Mouse (Mus musculus) lung, embryonic 16.5 days (tissue): ENCODE results near the gene Pdxp. TPM values are rescaled to one million over a fixed set of nuclear protein-coding genes. Genes with fewer than 3 reads are reported as not detected.

Source experiments
- ATAC-seq: fragments of 200-750 bp; cut with Nextera tagmentation; 2 replicates; pipeline ENCODE4 v1.8.0; 2017; ENCODE audit warnings: low read depth, mild to moderate bottlenecking, moderate library complexity
- H3K27ac ChIP-seq: fragments of 300-500 bp; sonication (generic); 2 replicates; pipeline ENCODE4 v1.5.1; 2014; ENCODE audit warnings: mild to moderate bottlenecking, control low read depth, low read length
- H3K27me3 ChIP-seq: fragments of 300-500 bp; sonication (generic); 2 replicates; pipeline ENCODE4 v1.6.1; 2014; ENCODE audit warnings: low read depth, low read length, mixed read lengths; ENCODE audit not compliant: control insufficient read depth, insufficient read depth
- H3K36me3 ChIP-seq: fragments of 300-500 bp; sonication (generic); 2 replicates; pipeline ENCODE4 v1.6.1; 2014; ENCODE audit warnings: low read length; ENCODE audit not compliant: control insufficient read depth, insufficient read depth
- H3K4me1 ChIP-seq: fragments of 300-500 bp; sonication (generic); replicated peaks from 2 replicates; pipeline ENCODE4 v1.6.1; 2014; ENCODE audit warnings: low read length, mixed read lengths; ENCODE audit not compliant: control insufficient read depth, insufficient read depth
- H3K4me2 ChIP-seq: fragments of 300-500 bp; sonication (generic); 2 replicates; pipeline ENCODE4 v1.6.1; 2014; ENCODE audit warnings: low read depth, low read length, control low read depth
- H3K4me3 ChIP-seq: fragments of 300-500 bp; sonication (generic); 2 replicates; pipeline ENCODE4 v1.5.1; 2014; ENCODE audit warnings: mild to moderate bottlenecking, low read length, control low read depth
- H3K9ac ChIP-seq: fragments of 300-500 bp; sonication (generic); 2 replicates; pipeline ENCODE4 v1.6.1; 2014; ENCODE audit warnings: low read length, control low read depth
- H3K9me3 ChIP-seq: fragments of 300-500 bp; sonication (generic); 2 replicates; pipeline ENCODE4 v1.6.1; 2016; ENCODE audit warnings: low read length; ENCODE audit not compliant: control insufficient read depth
- WGBS: fragments of 180-500 bp; shearing (Covaris S2); extraction: QIAGEN DNeasy Blood & Tissue Kit; methylation state at CpG from one replicate; pipeline ENCODE4 v1.1.7; 2014; 5-methylcytosine and 5-hydroxymethylcytosine counted together
- polyA plus RNA-seq: library from polyadenylated mRNA; unstranded; fragments of >200 nt; fragmentation: Nextera tagmentation; extraction: Ambion mirVana; gene quantifications from 2 replicates; pipeline ENCODE4 v1.2.1, GENCODE M21; 2015

The Pdxp gene
- polyA plus RNA-seq, 1 experiment from 2014 or later, result 8.0 TPM

GRCm38 (mm10) chr15:78896149-78896548, 17.6 kb upstream of the Pdxp start:
- H3K36me3 ChIP-seq, result peaks cover 5% of the 10 kb centered on the region; the same call in 1 of the 2 replicates
- H3K27me3 ChIP-seq, result no peaks in the 10 kb centered on the region
- no peak overlapping the region for H3K4me2 ChIP-seq
- H3K9ac ChIP-seq, result no peak overlapping the region
- no peak for ATAC-seq
- WGBS, result 69% methylated on average over 3 of the region's 3 CpGs
- H3K9me3 ChIP-seq, result no peaks in the 10 kb centered on the region
- peaks cover 22% of the 10 kb centered on the region for H3K4me1 ChIP-seq
- H3K27ac ChIP-seq, result no peak overlapping the region
- H3K4me3 ChIP-seq, result no peak overlapping the region

GRCm38 (mm10) chr15:78897488-78897887, 16.2 kb upstream of the Pdxp start:
- 82% methylated on average over 4 of the region's 4 CpGs for WGBS
- Histone ChIP-seq H3K9me3 (no peaks in the 10 kb centered on the region), H3K4me3 (no peak overlapping the region), H3K27me3 (no peaks in the 10 kb centered on the region), H3K27ac (no peak overlapping the region), H3K9ac (no peak overlapping the region), H3K4me1 (peaks cover 29% of the 10 kb centered on the region), H3K36me3 (peaks cover 2% of the 10 kb centered on the region; the same call in 1 of the 2 replicates), H3K4me2 (no peak overlapping the region)
- no peak for ATAC-seq

- Histone ChIP-seq H3K27ac (peak overlapping the region; percentile 19; the same call in 1 of the 2 replicates), H3K4me3 (no peak overlapping the region; the same call in 1 of the 2 replicates), H3K9ac (peak overlapping the region; percentile 81), H3K27me3 (no peaks in the 10 kb centered on the region), H3K4me2 (peak overlapping the region; percentile 77), H3K4me1 (peaks cover 31% of the 10 kb centered on the region), H3K9me3 (no peaks in the 10 kb centered on the region), H3K36me3 (peaks cover under 1% of the 10 kb centered on the region; the same call in 1 of the 2 replicates)
- WGBS, result 52% methylated on average over 6 of the region's 6 CpGs
- ATAC-seq, result no peak
Measured at GRCm38 (mm10) chr15:78898507-78899001, 15.2 kb upstream of the Pdxp start.

- no peaks in the 10 kb centered on the region for H3K27me3 ChIP-seq
- peak within 1 kb of the TSS; percentile 81 for H3K9ac ChIP-seq
- H3K4me1 ChIP-seq, result peaks cover 27% of the 10 kb centered on the region
- peak within 1 kb of the TSS; percentile 71 for H3K4me3 ChIP-seq
- peak within 1 kb of the TSS; percentile 77 for H3K4me2 ChIP-seq
- H3K9me3 ChIP-seq, result no peaks in the 10 kb centered on the region
- peak within 1 kb of the TSS; percentile 75 for H3K27ac ChIP-seq
- under 1% methylated on average over 17 of the region's 20 CpGs for WGBS
- H3K36me3 ChIP-seq, result peaks cover 7% of the 10 kb centered on the region; the same call in 1 of the 2 replicates
- no peak for ATAC-seq
Measured at GRCm38 (mm10) chr15:78899409-78899739, 14.3 kb upstream of the Pdxp start, which contains the start of gene Gm49510. Gm49510 (plus strand) TSS chr15:78899667.

- Histone ChIP-seq H3K4me1 (peaks cover 27% of the 10 kb centered on the region), H3K4me3 (peak within 1 kb of the TSS; percentile 71), H3K9me3 (no peaks in the 10 kb centered on the region), H3K36me3 (peaks cover 12% of the 10 kb centered on the region; the same call in 1 of the 2 replicates), H3K9ac (peak within 1 kb of the TSS; percentile 81), H3K27me3 (no peaks in the 10 kb centered on the region), H3K4me2 (peak within 1 kb of the TSS; percentile 77), H3K27ac (peak within 1 kb of the TSS; percentile 75)
- under 1% methylated on average over 44 of the region's 47 CpGs for WGBS
- peak; percentile 66 for ATAC-seq
Measured at GRCm38 (mm10) chr15:78899740-78900584, 13.8 kb upstream of the Pdxp start, which contains the start of gene Sh3bp1. Sh3bp1 (plus strand) TSS chr15:78899768.

- peak; percentile 16; the same call in 1 of the 2 replicates for ATAC-seq
- H3K36me3 ChIP-seq, result peaks cover 13% of the 10 kb centered on the region; the same call in 1 of the 2 replicates
- WGBS, result 9% methylated on average over 18 of the region's 18 CpGs
- no peaks in the 10 kb centered on the region for H3K9me3 ChIP-seq
- no peaks in the 10 kb centered on the region for H3K27me3 ChIP-seq
- H3K27ac ChIP-seq, result peak overlapping the region; percentile 75
- peak overlapping the region; percentile 81 for H3K9ac ChIP-seq
- H3K4me2 ChIP-seq, result peak overlapping the region; percentile 77
- peaks cover 27% of the 10 kb centered on the region for H3K4me1 ChIP-seq
- H3K4me3 ChIP-seq, result peak overlapping the region; percentile 71
Measured at GRCm38 (mm10) chr15:78900585-78901421, 12.9 kb upstream of the Pdxp start.

GRCm38 (mm10) chr15:78901422-78901789, 12.3 kb upstream of the Pdxp start:
- Histone ChIP-seq H3K27ac (peak overlapping the region; percentile 75), H3K36me3 (peaks cover 14% of the 10 kb centered on the region), H3K9ac (peak overlapping the region; percentile 81), H3K4me3 (peak overlapping the region; percentile 71), H3K9me3 (no peaks in the 10 kb centered on the region), H3K4me1 (peaks cover 25% of the 10 kb centered on the region), H3K27me3 (no peaks in the 10 kb centered on the region), H3K4me2 (peak overlapping the region; percentile 77)
- 41% methylated on average over 8 of the region's 8 CpGs for WGBS
- ATAC-seq, result no peak

- WGBS, result 2% methylated on average over 2 of the region's 2 CpGs
- Histone ChIP-seq H3K27ac (no peak overlapping the region), H3K4me2 (no peak overlapping the region), H3K27me3 (no peaks in the 10 kb centered on the region), H3K9me3 (no peaks in the 10 kb centered on the region), H3K9ac (peak overlapping the region; percentile 46), H3K36me3 (peaks cover 27% of the 10 kb centered on the region), H3K4me1 (peaks cover 25% of the 10 kb centered on the region), H3K4me3 (no peak overlapping the region)
- ATAC-seq, result peak; percentile 11
Measured at GRCm38 (mm10) chr15:78903243-78903642, 10.5 kb upstream of the Pdxp start.
